Mouse (Mus musculus) spleen, adult 2 months (tissue): ENCODE results near the gene Trak2.

Source experiments
- CTCF ChIP-seq: fragments of 200-500 bp; IDR thresholded peaks from 2 replicates; pipeline ENCODE4 v1.5.1; 2011; ENCODE audit warnings: mild to moderate bottlenecking, inconsistent platforms; ENCODE audit not compliant: insufficient read depth, insufficient read length, insufficient replicate concordance; ENCODE audit errors: extremely low read depth
- POLR2A ChIP-seq: fragments of 200-500 bp; IDR thresholded peaks from 2 replicates; pipeline ENCODE4 v1.6.1; 2011; ENCODE audit warnings: low read depth, low read length, inconsistent platforms

GRCm38 (mm10) chr1:58885646-58886045, 87.6 kb downstream of the Trak2 start:
- TF ChIP-seq CTCF (no peak), POLR2A (no peak)
